Mouse (Mus musculus): ENCODE results near the gene Med22.

DNA sequence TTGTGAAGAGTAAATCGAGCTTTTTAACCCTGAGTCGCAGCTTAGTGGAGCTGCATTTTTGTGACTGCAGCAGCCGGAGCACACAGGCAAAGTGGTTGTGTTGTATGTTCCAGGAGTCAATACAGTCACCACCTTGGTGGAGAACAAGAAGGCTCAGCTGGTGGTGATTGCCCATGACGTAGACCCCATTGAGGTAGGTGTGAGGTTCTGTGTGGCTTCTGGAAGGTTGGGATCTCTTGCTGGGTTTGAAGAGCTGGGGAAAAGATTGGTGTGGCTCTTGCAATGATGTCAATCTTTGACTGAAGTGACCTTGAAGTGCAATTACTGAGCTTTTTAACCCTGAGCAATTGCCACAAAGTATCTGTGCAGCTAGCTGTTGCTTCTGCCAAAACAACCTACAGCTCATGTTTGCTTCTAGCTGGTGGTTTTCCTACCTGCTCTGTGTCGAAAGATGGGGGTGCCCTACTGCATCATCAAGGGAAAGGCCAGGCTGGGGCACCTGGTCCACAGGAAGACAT, 1.8 kb upstream of the Med22 start:
- TF ChIP-seq POLR2A (IDR thresholded peaks at IDR 0.05; ENCODE audit: borderline replicate concordance, control insufficient read depth, low read depth, low read length) (no peak), CTCF (IDR thresholded peaks at IDR 0.05; ENCODE audit: control insufficient read depth, insufficient read depth, low read length) (no peak)

Measured in bone marrow, adult 2 months (tissue).